In the genomic region with DNA sequence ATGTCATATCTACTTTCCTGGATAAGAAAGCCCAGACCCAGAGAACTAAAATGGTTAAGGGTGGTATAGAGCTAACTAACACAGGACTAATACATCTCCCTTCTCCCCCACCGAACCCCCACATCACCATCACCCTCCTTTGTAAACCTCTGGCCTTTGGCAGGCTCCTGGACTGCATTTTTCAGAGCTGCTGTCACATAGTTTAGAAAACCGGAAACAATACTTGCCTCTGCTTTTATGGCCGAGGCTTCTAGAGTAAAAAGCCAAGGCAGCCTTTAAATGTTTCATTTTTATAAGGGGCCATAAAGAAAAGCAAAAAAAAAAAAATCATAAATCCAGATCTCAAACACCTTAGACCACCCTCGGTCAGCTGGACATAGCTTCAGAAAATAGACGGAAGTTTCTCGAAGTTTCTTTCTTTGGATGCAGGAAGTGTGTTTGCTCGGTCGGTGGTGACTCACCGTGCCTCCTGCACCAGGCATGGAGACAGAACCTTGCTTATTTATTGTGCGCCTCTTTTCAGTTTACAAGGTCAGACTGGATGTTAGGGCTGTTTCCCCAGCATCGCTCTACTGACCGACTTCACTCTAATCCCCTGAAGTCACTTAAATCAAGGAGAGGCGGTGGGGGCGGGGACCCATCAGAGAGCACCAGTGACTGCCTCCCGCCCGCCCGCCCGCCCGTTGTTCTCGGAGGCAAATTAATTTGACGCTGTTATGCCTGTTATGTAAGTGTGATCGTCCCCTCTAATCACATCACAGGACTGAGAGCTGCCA, we compare ENCODE assay signal across 7 mouse cellular contexts.
A peak's percentile ranks its signal among the peaks of the same experiment; 100 is the strongest.
DNase-seq lines count a peak whose midpoint lies in the region; ATAC-seq lines count a peak whose summit lies in the region.

No protein-coding gene starts in this region.

- H3K27ac ChIP-seq in hindbrain, embryonic 12.5 days, result no peak overlapping the region

- no peak for ATAC-seq in hindbrain, embryonic 12.5 days (ENCODE audit: low FRiP score)

- H3K9ac ChIP-seq in hindbrain, embryonic 12.5 days, result 0 out of 2 replicates have a peak overlapping the region, but pooled peaks have one; percentile 2

- H3K4me3 ChIP-seq in hindbrain, embryonic 12.5 days, result 0 out of 2 replicates have a peak overlapping the region, but pooled peaks have one; percentile 1

- no peaks in the 10 kb centered on the region for H3K9me3 ChIP-seq in hindbrain, embryonic 12.5 days (replicated peaks)

- 18% methylated on average over 22 of the region's 22 CpGs for WGBS in hindbrain, embryonic 12.5 days

- peak; percentile 4 for DNase-seq in R1 (ENCODE audit: low read depth, low spot score)
- peak; percentile 59 for DNase-seq in cerebellum, adult 8-10 months
- peak; percentile 7 to 15 for DNase-seq in frontal cortex, postnatal 25 days (ENCODE audit: low spot score in 2 of 2)
- DNase-seq in layer of hippocampus, postnatal 14 days (ENCODE audit: low spot score in 2 of 2), result peak; percentile 19 to 39
- peak; percentile 66 for DNase-seq in lung, postnatal 10 days
- DNase-seq in retina, postnatal 1 day, result peak; percentile 74

- H3K36me3 ChIP-seq in hindbrain, embryonic 12.5 days, result no peaks in the 10 kb centered on the region

- H3K4me2 ChIP-seq in hindbrain, embryonic 12.5 days (replicated peaks), result peak overlapping the region; percentile 45

- H3K4me1 ChIP-seq in hindbrain, embryonic 12.5 days, result peaks cover 23% of the 10 kb centered on the region

- H3K27me3 ChIP-seq in hindbrain, embryonic 12.5 days, result peaks cover 27% of the 10 kb centered on the region

Comparison
In these comparisons a context has a peak if more than half of its experiments do, and no peak if none do; other contexts are left out.
1. DNase-seq: peak in every context shown above with its lines; median percentile 74 in retina, postnatal 1 day; 66 in lung, postnatal 10 days; 59 in cerebellum, adult 8-10 months; 29 in layer of hippocampus, postnatal 14 days; 11 in frontal cortex, postnatal 25 days; 4 in R1.